Mouse (Mus musculus) right cerebral cortex, postnatal 14 days (tissue): ENCODE data around the gene Cdc42bpb.

Experiments used
- DNase-seq: peaks from one replicate; pipeline ENCODE4 v3.0.0; 2022

The Cdc42bpb gene

GRCm38 (mm10) chr12:111275150-111275841 lies 102.2 kb downstream of the Cdc42bpb start:
- DNase-seq: no peak

- DNase-seq: peak; percentile 56
Measured at GRCm38 (mm10) chr12:111274447-111275149, 102.9 kb downstream of the Cdc42bpb start.

DNA sequence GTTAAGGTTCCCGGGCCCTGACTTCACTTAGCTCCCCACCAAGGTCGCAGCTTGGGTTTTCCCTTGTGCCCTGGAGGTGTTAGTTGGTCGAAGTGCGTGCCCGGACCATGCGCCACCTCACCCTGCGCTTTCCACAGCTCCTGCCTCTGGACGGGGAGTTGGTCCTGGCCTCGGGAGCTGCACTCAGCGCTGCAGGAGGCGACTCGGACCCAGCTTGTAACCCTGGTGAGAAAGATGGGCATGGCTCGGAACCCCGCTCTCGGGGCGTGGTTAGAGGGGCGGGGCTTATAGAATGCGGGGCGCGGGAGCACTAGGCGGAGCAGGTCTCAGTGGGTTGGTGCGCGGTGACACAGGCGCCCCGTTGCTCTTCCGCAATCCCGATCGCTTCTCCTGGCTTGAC lies 103.5 kb downstream of the Cdc42bpb start:
- DNase-seq: no peak

DNA sequence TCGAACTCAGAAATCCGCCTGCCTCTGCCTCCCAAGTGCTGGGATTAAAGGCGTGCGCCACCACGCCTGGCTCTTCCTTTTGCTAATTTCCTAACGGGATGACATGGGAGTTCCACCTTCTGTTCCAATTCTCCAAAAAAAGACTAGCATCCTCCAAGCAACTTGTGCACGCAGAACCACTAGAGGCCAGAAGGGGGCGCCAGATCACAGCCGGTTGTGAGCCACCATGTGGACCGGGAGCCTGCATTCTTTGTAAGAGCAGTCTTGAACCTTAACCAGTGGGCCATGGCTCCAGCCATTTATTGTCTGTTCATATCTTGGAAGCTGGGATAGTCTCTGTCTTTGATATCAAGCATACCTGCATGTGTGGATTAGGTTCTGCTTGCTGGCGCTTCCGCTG lies 105.1 kb downstream of the Cdc42bpb start:
- DNase-seq: peak; percentile 84

DNA sequence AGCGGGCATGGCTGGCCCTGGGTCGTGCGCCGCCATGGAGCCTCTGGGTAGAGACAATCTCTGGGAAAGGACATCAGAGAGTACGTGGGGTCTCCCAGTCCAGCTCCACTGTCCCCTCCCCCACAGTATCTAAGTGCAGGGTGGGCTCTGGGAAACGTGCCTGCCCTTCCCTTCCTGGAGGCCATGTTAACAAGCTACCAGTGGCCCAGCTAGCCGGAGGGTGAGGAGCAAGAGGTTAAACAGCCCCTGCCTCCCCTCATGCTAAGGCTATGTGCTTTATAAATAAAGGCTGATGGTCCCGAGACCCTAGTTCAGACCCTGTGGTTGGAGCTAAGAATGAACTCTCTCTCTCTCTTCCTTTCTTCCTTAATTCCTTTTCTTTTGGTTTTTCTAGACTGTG lies 105.6 kb downstream of the Cdc42bpb start:
- no peak for DNase-seq

DNA sequence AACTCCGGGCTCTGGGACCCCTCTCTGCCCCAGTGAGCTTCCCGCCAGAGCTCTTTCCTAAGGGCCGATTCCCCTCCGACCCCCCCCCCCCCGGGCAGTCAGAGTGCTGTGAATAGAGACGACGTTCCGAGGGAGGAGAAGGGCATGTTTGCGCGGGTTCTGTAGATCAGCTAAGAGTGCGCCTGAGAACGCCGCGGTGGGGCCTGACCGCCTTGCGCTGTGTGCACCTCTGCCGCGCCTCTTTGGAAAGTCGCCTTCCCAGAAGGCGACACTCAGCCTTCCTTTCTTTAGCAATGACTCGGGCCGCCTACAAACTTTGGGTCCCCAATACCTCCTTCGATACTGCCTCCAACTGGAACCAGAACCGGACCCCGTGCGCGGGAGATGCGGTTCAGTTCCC lies 106.1 kb downstream of the Cdc42bpb start:
- no peak for DNase-seq

- no peak for DNase-seq
Measured at GRCm38 (mm10) chr12:111270629-111271277, 106.8 kb downstream of the Cdc42bpb start, which contains the start of gene Amn. Gene Amn (plus strand): TSS chr12:111271095.

GRCm38 (mm10) chr12:111267673-111268325 lies 109.7 kb downstream of the Cdc42bpb start:
- DNase-seq: no peak

DNA sequence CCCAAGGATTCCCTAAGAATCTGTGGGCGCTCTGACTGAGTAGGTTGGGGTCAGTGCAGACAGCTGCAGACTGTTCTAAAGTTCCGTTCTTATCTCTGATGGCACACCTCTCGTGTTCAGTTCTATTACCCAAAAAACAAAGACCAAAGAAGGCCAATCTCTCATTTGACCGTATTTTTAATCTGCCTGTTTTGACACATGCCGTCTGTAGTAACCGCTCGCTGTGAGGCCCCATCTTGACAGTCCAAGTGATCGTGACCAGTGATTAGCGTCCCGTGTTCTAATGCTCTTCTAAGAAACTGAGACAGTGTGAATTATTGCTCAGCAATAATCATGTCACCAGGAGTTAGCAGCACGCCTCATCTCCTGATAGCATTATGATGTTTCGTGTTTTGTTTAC lies 110.9 kb downstream of the Cdc42bpb start:
- DNase-seq: no peak

DNA sequence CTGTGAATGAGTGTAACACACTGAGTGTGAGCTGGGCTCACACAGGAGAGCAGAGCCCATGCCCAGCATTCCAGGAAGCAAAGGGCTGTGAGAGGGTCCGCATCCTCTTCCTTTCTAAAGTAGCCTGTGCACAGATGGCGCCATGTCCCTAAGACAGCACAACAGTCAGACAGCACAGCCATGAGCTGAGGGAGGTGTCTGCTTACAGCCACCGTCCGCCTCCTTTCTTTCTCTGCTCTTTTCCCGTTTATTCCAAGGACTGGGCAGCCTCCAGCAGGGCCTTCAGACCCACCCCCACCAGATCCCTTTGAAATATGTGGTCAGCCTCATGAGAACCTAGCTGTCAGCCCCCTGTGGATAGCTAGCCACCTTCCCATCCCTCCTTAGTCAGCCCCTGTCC lies 112.3 kb downstream of the Cdc42bpb start:
- no peak for DNase-seq

GRCm38 (mm10) chr12:111263650-111264049 lies 113.9 kb downstream of the Cdc42bpb start:
- no peak for DNase-seq

GRCm38 (mm10) chr12:111251227-111251626 lies 126.3 kb downstream of the Cdc42bpb start:
- DNase-seq: no peak

DNA sequence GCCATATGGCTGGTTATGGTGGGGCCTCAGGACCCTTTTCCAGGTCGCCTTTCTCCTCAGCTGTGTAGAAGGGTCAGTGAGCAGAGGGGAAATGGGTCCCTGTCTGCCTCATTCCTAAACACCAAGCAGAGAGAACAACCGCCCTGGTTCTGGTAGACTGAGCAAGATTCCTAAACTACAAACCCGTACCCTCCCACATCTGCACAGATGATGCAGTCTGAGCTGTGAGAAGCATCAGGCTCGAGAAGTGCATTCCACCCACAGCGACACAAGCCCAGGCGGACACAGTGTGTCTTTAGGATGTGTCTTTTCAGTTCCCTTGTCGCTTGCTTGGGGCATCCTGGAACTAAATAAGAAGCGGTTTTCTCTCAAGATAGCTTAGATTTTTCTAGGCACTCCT lies 127.4 kb downstream of the Cdc42bpb start:
- DNase-seq: no peak

GRCm38 (mm10) chr12:111249095-111249494 lies 128.4 kb downstream of the Cdc42bpb start:
- DNase-seq: no peak

- no peak for DNase-seq
Measured at GRCm38 (mm10) chr12:111246808-111247464, 130.6 kb downstream of the Cdc42bpb start.

- DNase-seq: no peak
Measured at GRCm38 (mm10) chr12:111245070-111245469, 132.4 kb downstream of the Cdc42bpb start.

DNA sequence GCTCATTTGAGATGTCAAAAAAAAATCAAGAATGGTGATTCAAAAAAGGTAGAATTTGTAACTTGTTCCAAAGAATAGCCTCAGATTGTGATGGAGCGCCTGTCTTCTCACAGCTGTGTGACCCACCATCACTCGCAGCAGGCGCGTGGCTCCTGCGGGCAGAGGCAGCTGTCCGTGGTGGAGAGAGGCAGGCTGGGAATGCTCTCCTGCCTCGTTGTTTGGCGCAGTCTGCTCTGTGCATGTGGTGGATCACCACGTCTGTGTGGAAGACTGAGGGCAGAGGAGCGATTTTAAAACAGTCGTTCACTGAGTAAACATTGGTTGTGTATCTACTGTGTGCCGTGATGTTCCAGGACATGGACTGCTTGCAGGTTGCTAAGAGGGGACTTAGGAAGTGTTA lies 133.8 kb downstream of the Cdc42bpb start:
- DNase-seq: no peak
